Comparison of ENCODE assay signal across 8 mouse cellular contexts in the genomic region with DNA sequence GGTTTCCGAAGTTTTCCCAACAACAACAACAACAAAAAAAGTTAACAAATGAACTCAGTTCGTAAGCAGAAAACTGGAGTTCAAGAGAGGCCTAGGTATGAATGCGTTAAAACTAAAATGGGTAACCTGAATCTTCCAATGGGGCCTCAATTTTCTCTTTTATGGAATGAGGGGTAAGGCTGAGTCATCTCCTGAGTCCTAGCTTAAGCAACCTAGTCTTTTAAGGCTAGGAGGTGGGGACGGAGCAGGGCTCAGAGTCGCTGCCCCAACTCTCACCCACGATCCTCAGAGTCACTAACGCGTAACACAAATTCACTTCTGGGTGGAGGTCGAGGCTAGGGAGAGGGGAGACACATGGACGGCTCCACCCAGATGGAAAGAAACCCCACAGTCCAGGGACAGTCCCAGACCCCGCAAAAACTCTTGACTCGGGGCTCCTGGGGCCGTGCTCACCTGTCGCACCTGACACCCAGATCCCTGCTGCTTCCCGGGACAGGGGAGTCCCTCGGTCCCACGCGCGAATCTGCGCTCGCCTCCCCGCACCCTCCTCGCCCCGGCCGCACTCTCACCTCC. TPM values are rescaled to one million over a fixed set of nuclear protein-coding genes. Genes with fewer than 3 reads are reported as not detected.
DNase-seq lines count a peak whose midpoint lies in the region; ATAC-seq lines count a peak whose summit lies in the region.

No protein-coding gene starts in this region.

- peaks cover 21% of the 10 kb centered on the region for H3K36me3 ChIP-seq in heart, embryonic 14.5 days (ENCODE audit: control insufficient read depth, insufficient read depth, low read length)
- peaks cover 1% of the 10 kb centered on the region; the same call in 1 of the 2 replicates for H3K36me3 ChIP-seq in forebrain, embryonic 16.5 days (ENCODE audit: control insufficient read depth, insufficient read depth)
- H3K36me3 ChIP-seq in liver, embryonic 15.5 days (replicated peaks) = peaks cover 22% of the 10 kb centered on the region

- H3K4me1 ChIP-seq in heart, embryonic 14.5 days (ENCODE audit: control insufficient read depth in 2 of 2, insufficient read depth in 2 of 2, low read length in 2 of 2) = no peaks in the 10 kb centered on the region; a peak in 2 of 4 replicates
- peaks cover 10% of the 10 kb centered on the region for H3K4me1 ChIP-seq in forebrain, embryonic 16.5 days (replicated peaks; ENCODE audit: control insufficient read depth, insufficient read depth, low read length)
- peaks cover 42% of the 10 kb centered on the region for H3K4me1 ChIP-seq in liver, embryonic 15.5 days (replicated peaks)

- no peaks in the 10 kb centered on the region for H3K27me3 ChIP-seq in heart, embryonic 14.5 days (ENCODE audit: control insufficient read depth, insufficient read depth, low read length)
- H3K27me3 ChIP-seq in forebrain, embryonic 16.5 days (replicated peaks; ENCODE audit: control insufficient read depth, insufficient read depth, low read length) = peaks cover 2% of the 10 kb centered on the region; the same call in 1 of the 2 replicates
- no peaks in the 10 kb centered on the region for H3K27me3 ChIP-seq in liver, embryonic 15.5 days

- 6% methylated on average over 25 of the region's 25 CpGs for WGBS in heart, embryonic 14.5 days
- WGBS in forebrain, embryonic 16.5 days = 6% methylated on average over 25 of the region's 25 CpGs
- WGBS in liver, embryonic 15.5 days (ENCODE audit: insufficient replicate concordance) = 5% methylated on average over 25 of the region's 25 CpGs

- no peak overlapping the region for H3K27ac ChIP-seq in heart, embryonic 14.5 days (replicated peaks in 1 of 2; ENCODE audit: control insufficient read depth in 1 of 2, insufficient read depth in 1 of 2, low read depth in 2 of 2, low read length in 2 of 2)
- no peak overlapping the region for H3K27ac ChIP-seq in forebrain, embryonic 16.5 days (ENCODE audit: low read length)
- H3K27ac ChIP-seq in liver, embryonic 15.5 days (replicated peaks) = peak overlapping the region; percentile 72

- H3K9ac ChIP-seq in heart, embryonic 14.5 days (ENCODE audit: low read length) = peak overlapping the region; percentile 86
- peak overlapping the region; percentile 82 for H3K9ac ChIP-seq in forebrain, embryonic 16.5 days (replicated peaks; ENCODE audit: low read depth, low read length)
- H3K9ac ChIP-seq in liver, embryonic 15.5 days = peak overlapping the region; percentile 80

- no peak for DNase-seq in heart, postnatal 36 days
- DNase-seq in Muller cell, postnatal 12 days (ENCODE audit: inconsistent ontology term) = peak; percentile 34
- no peak for DNase-seq in frontal cortex, postnatal 25 days (ENCODE audit: low spot score in 2 of 2)
- DNase-seq in layer of hippocampus, adult 9-10 months (ENCODE audit: low spot score) = no peak
- no peak for DNase-seq in left cerebral cortex, adult 18-20 months (ENCODE audit: low spot score in 2 of 2)

- no peaks in the 10 kb centered on the region for H3K9me3 ChIP-seq in heart, embryonic 14.5 days (ENCODE audit: control insufficient read depth, low read length)
- H3K9me3 ChIP-seq in forebrain, embryonic 16.5 days (ENCODE audit: control insufficient read depth, low read length) = no peaks in the 10 kb centered on the region
- H3K9me3 ChIP-seq in liver, embryonic 15.5 days (replicated peaks) = no peaks in the 10 kb centered on the region

- H3K4me2 ChIP-seq in heart, embryonic 14.5 days (ENCODE audit: low read length) = peak overlapping the region; percentile 93
- peak overlapping the region; percentile 78 for H3K4me2 ChIP-seq in forebrain, embryonic 16.5 days (ENCODE audit: low read length)
- peak overlapping the region; percentile 98 for H3K4me2 ChIP-seq in liver, embryonic 15.5 days

- no peak; the same call in 1 of the 2 replicates for ATAC-seq in heart, embryonic 14.5 days (ENCODE audit: insufficient number of reproducible peaks, insufficient read depth, low FRiP score, low read depth)
- ATAC-seq in forebrain, embryonic 16.5 days = peak; percentile 49
- peak; percentile 32 for ATAC-seq in liver, embryonic 15.5 days (ENCODE audit: insufficient read depth)

- intact Hi-C loops in heart, postnatal 36 days (cut with DNase I) = loop anchor here (1.0 kb wide), 1 partner anchor 15 kb away; the partner anchor contains the start of genes Gm5617 and Rbm7

- peak overlapping the region; percentile 82 to 97 for H3K4me3 ChIP-seq in heart, embryonic 14.5 days (ENCODE audit: control insufficient read depth in 1 of 2, insufficient read depth in 1 of 2, low read depth in 1 of 2, low read length in 2 of 2)
- peak overlapping the region; percentile 89 for H3K4me3 ChIP-seq in forebrain, embryonic 16.5 days (replicated peaks; ENCODE audit: low read length)
- peak overlapping the region; percentile 85 for H3K4me3 ChIP-seq in liver, embryonic 15.5 days (replicated peaks)

RNA-seq across cellular contexts. Expression of gene Rexo2, which starts 0.5 kb away (rescaled TPM):
- polyA plus RNA-seq in heart, embryonic 14.5 days (2014; fragmentation: Nextera tagmentation; extraction: Ambion mirVana) = 73.1 and 75.2 TPM in 2 replicates
- total RNA-seq in heart, postnatal 36 days (2021) = 10 to 100 TPM; 62.4 to 67.1 TPM
- 113 and 117 TPM in 2 replicates for polyA plus RNA-seq in forebrain, embryonic 16.5 days (2015; fragmentation: Nextera tagmentation; extraction: Ambion mirVana)
- 84.1 and 90.9 TPM in 2 replicates for polyA plus RNA-seq in liver, embryonic 15.5 days (2015; fragmentation: Nextera tagmentation; extraction: Ambion mirVana)
- 100 to 1,000 TPM in 1 of 2 experiments, 10 to 100 TPM in 1; 97.6 to 103 TPM for total RNA-seq in left cerebral cortex, adult 18-20 months (2021)

RNA-seq across cellular contexts. Expression of gene Rbm7, which starts 15.2 kb away (rescaled TPM):
- polyA plus RNA-seq in heart, embryonic 14.5 days (2014; fragmentation: Nextera tagmentation; extraction: Ambion mirVana) = 84.5 and 85.7 TPM in 2 replicates
- 10 to 100 TPM; 24.0 to 24.1 TPM for total RNA-seq in heart, postnatal 36 days (2021)
- polyA plus RNA-seq in forebrain, embryonic 16.5 days (2015; fragmentation: Nextera tagmentation; extraction: Ambion mirVana) = 95.5 and 111 TPM in 2 replicates
- polyA plus RNA-seq in liver, embryonic 15.5 days (2015; fragmentation: Nextera tagmentation; extraction: Ambion mirVana) = 52.5 and 54.0 TPM in 2 replicates
- total RNA-seq in left cerebral cortex, adult 18-20 months (2021) = 10 to 100 TPM; 33.8 to 34.2 TPM

RNA-seq across cellular contexts. Expression of gene Gm5617, which starts 15.3 kb away (rescaled TPM):
- 36.7 and 40.7 TPM in 2 replicates for polyA plus RNA-seq in heart, embryonic 14.5 days (2014; fragmentation: Nextera tagmentation; extraction: Ambion mirVana)
- total RNA-seq in heart, postnatal 36 days (2021) = 10 to 100 TPM; 28.3 to 33.0 TPM
- polyA plus RNA-seq in forebrain, embryonic 16.5 days (2015; fragmentation: Nextera tagmentation; extraction: Ambion mirVana) = 16.8 and 17.9 TPM in 2 replicates
- polyA plus RNA-seq in liver, embryonic 15.5 days (2015; fragmentation: Nextera tagmentation; extraction: Ambion mirVana) = 14.4 and 17.3 TPM in 2 replicates
- total RNA-seq in left cerebral cortex, adult 18-20 months (2021) = 1 to 10 TPM; 8.6 to 9.4 TPM
